Mouse (Mus musculus) MN1 (cell line): ENCODE measurements around the gene Ibsp.

Experiments
- DNase-seq: peaks from one replicate; pipeline ENCODE4 v3.0.0-alpha.2; 2016; ENCODE audit warnings: low spot score

Gene Ibsp

DNA sequence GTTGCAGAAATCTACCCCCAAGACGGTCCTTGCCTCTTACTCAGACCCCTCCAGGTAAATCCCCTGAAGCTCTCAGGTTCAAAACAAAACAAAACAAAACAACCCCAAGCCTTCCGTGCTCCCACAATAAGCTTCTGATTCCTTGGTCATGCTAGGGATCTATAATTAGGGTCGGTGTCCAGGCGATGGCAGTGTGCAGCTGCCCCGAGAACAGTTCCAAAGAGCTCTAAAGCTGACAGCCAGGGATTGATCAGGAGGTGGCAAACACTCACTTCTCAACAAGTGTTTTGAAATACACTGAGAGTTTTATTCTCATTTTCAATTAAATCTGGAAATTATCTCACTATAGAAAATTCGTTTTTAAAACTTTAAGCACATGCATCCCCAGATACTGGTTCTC is 43.9 kb downstream of the Ibsp start:
- no peak for DNase-seq

DNA sequence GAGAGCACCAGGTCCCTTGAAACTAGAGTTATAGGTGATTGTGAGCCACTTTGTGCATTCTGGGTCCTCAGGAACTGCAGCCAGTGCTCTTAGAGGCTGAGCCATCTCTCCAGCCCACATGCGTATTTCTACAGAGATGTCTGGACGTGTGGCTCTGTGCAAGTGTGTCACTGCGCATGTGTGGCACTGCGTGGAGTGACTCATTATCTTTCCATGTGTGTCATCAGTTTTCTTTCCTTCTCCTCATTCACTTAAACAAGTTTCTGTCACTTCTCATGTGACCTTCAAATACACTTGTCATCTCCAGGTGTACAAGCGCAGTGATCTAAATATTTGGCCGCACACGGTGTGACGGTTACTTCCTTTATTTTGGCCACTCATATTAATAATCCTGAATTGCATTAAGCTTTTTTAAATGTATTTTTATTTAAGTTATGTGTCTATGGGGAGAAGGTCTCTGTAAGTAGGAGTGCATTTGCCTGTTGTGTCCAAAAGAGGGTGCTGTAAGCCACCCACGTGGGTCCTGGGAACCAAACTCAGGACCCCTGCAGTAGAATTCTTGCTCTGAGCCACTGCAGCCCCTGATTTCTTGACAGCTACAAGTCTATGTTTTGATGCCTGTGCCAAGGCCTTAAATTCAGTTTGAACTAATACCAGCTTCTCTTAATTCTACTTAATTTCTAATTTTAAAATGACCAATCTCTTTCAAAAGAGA is 45.7 kb downstream of the Ibsp start:
- no peak for DNase-seq

DNA sequence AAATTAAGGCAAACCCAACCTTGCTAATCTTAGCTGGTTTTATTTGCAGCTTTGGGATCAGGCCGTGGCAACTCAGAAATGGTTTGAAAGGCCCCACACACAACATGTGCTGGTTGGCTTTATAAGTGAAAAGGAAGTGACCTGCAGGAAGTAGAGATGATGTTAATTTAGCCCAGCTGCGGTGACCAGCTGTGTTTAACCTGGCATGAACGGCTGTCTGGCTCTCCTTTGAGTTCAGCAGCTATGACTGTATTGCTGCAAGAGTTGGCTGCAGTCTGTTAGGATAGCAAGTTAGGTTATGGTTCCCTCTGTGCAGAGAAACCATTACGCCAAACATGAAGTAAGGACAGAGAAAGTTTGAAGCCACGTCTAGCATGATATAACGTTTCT is 46.3 kb downstream of the Ibsp start:
- DNase-seq, result no peak

DNA sequence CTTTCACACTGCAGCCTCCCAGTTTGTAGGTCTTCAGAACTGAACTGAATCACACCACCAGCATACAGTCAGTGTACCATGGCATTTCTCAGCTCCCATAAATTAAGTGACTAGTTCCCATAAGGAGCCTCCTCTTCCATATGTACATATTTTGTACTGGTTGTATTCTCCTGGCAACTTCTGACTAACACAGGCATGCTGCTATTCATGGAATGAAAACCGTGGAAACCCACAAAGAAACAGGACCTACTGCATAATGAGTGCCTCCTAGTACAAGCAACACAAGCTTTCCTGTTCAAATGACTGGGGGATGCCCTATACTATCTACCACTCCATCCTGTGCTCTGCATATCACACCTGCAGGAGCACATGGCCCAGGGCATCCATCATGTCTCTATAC is 52.1 kb downstream of the Ibsp start:
- no peak for DNase-seq

DNA sequence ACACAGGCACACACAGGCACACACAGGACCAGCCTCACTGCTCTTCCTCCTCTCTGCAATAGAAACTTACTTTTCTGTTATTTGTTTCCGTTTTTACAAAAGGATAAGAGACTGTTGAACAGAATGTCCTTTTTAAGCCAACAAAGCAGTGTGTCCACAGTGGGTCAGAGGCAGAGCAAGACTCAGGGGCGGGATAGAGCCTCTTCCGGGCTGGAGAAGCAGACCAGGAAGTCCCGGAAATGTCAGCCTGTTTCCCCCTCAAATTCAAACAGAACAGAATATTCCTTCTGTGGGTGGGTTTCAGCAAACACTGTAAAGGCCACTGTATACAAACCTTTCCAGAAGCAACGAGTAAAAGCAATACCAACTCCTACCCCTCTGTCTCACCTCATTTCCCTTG is 52.9 kb downstream of the Ibsp start:
- no peak for DNase-seq

DNA sequence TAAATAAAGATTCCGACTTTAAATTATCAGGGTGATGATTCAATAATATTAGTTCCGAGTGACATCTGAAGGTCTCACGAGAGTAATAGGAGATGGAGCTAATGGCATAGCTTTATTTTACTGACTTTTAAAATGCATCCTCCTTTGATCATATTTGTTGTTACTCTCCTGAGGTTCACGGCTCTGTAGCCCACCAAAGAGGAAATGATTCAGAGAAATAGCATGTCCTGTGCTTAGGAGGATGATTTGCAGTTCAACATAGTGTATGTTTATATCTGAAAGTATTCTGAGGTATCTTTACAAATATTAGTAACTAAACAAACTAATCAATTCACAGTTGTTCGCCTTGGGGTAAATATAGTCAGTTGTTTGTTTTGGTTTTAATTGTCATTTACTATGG is 58.6 kb downstream of the Ibsp start:
- no peak for DNase-seq

DNA sequence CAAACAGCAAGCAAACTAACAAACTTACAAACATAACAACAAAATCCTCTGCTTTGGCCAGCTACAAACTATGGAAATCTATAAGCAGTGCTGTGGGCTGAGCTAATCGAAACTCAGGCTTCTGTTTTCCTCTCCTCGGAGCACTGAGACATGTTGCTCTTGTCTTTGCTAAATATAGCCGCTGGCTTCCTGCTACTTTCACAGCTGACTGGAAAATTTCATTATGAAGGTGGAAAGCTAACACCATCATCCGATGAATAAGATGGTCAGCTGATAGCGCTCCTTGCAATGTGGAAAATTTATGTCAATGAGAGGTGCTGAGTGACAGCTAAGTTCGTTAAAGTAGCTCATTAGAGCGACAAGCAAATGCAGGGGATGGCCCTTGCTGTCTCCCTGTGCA is 59.6 kb downstream of the Ibsp start:
- DNase-seq, result no peak

DNA sequence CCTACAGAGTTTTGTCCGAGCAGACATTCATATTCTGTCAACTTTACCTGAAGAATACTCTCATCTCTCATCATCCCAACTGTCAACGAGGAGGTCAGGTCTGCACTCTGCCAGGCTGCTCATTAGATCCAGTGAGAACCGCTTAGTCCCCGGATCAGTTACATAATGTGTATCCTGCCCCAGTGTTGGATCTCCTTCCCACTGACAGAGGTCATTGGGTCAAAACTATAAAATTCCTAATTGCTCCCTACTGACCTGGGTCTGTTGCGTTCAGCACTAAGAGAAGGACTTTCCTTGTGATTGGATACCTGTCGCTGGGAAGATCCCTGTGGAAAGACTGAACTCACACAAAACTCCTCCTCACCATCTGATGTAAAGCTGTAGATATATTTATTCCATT is 60.3 kb downstream of the Ibsp start:
- no peak for DNase-seq
